9 mouse cellular contexts compared by ENCODE assay signal in genomic region chr9:22624966-22625365, GRCm38 (mm10).
A peak's percentile ranks its signal among the peaks of the same experiment; 100 is the strongest.
DNase-seq lines count a peak whose midpoint lies in the region; ATAC-seq and TF ChIP-seq lines count a peak whose summit lies in the region.
"Had no signal": no experiment of that assay in that cellular context is flagged by ENCODE, and none has a peak within 500 bp of the region (broad histone marks: within the 10 kb centered on the region; RNA-seq: fewer than 3 reads in every experiment).

No protein-coding gene starts in this region.

- TF ChIP-seq EP300 in lung, postnatal 0 days (IDR thresholded peaks at IDR 0.05) = no peak

- DNase-seq in gastrocnemius, adult 18-20 months (ENCODE audit: low spot score) = peak; percentile 53
- no peak for DNase-seq in gastrocnemius, postnatal 25 days
- peak; percentile 8 for DNase-seq in urinary bladder, postnatal 25 days (ENCODE audit: low spot score)
- no peak for DNase-seq in urinary bladder, adult 2 months (ENCODE audit: low spot score)
- DNase-seq in cerebellum, postnatal 36 days = peak; percentile 17 to 36
- DNase-seq in lung, postnatal 0 days (ENCODE audit: low spot score) = peak; percentile 59
- DNase-seq in skeletal muscle tissue, adult 2 months (ENCODE audit: low read depth, low spot score) = peak; percentile 27

- H3K27ac ChIP-seq in lung, postnatal 0 days (ENCODE audit: low read length) = no peak overlapping the region
- H3K27ac ChIP-seq: limb, embryonic 13.5 days had no signal

- WGBS in lung, postnatal 0 days = 50% methylated on average over 9 of the region's 9 CpGs

- H3K4me2 ChIP-seq in lung, postnatal 0 days (replicated peaks; ENCODE audit: low read depth, low read length) = no peak overlapping the region
- H3K4me2 ChIP-seq: limb, embryonic 13.5 days had no signal

- ATAC-seq in inflammation-experienced regulatory T-cells, adult 6 months = peak; percentile 71
- ATAC-seq in lung, postnatal 0 days = no peak

- no peak overlapping the region for H3K4me3 ChIP-seq in lung, postnatal 0 days (ENCODE audit: low read depth, low read length)
- H3K4me3 ChIP-seq: limb, embryonic 13.5 days had no signal

- peak; percentile 78 for TF ChIP-seq CTCF in lung, postnatal 0 days (IDR thresholded peaks at IDR 0.05)

- no peaks in the 10 kb centered on the region for H3K9me3 ChIP-seq in lung, postnatal 0 days (ENCODE audit: low read length)
- H3K9me3 ChIP-seq: limb, embryonic 13.5 days had no signal

- no peaks in the 10 kb centered on the region for H3K4me1 ChIP-seq in lung, postnatal 0 days (ENCODE audit: insufficient read depth, low read depth, low read length)

- H3K27me3 ChIP-seq in lung, postnatal 0 days (replicated peaks; ENCODE audit: insufficient read depth, low read length) = no peaks in the 10 kb centered on the region
- H3K27me3 ChIP-seq: limb, embryonic 13.5 days had no signal

- H3K9ac ChIP-seq in lung, postnatal 0 days (replicated peaks; ENCODE audit: low read depth) = no peak overlapping the region
- H3K9ac ChIP-seq: limb, embryonic 13.5 days had no signal

- no peaks in the 10 kb centered on the region for H3K36me3 ChIP-seq in lung, postnatal 0 days (ENCODE audit: insufficient read depth, low read length)
- H3K36me3 ChIP-seq: limb, embryonic 13.5 days had no signal

Comparison
In these comparisons a context has a peak if more than half of its experiments do, and no peak if none do; other contexts are left out.
1. DNase-seq: peak in gastrocnemius, adult 18-20 months (single experiment), urinary bladder, postnatal 25 days (single experiment), cerebellum, postnatal 36 days (2 of 2), lung, postnatal 0 days (single experiment) and skeletal muscle tissue, adult 2 months (single experiment); none in gastrocnemius, postnatal 25 days (single experiment) and urinary bladder, adult 2 months (single experiment).